Comparison of ENCODE assay signal across 8 mouse cellular contexts in the genomic region with DNA sequence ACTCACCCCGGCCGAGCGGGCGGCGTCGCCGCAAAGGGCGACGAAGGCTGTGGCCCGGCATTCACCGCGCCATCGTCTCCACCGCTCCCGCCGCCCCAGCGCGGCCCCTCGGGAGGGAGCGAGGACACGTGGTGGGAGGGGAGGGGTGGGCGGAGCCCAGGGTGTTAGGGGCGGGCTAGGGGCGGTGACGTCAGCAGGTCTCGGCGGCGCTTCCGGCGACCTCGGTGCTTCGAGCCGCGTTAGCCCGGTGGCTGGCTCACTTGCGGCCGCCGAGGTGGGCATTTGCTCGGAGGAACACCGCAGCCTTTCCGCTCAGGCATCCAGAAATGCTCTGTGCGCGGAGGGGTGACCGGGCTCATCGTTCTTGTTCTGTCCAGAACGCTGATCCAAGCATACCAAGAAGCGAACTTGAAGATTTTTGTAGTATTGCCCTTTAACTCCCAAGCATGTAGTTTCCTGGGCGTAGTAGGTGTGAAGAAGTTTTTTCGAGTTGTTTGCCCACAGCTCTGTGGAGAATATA. TPM values are rescaled to one million over a fixed set of nuclear protein-coding genes. Genes with fewer than 3 reads are reported as not detected.
DNase-seq lines count a peak whose midpoint lies in the region; ATAC-seq and TF ChIP-seq lines count a peak whose summit lies in the region.

TSS of gene Pogk (minus strand) at position 163 of the 520 bp plus-strand sequence.

- TF ChIP-seq CTCF in gastrocnemius, adult 2 months (IDR thresholded peaks at IDR 0.05) = no peak

- ATAC-seq in activated CD4-positive, CD25-positive, alpha-beta regulatory T cell, adult 4 months = peak; percentile 87

- H3K4me3 ChIP-seq in gastrocnemius, adult 2 months = peak within 1 kb of the TSS; percentile 89

- intact Hi-C loops in gastrocnemius, adult 2 months (cut with DNase I) = loop anchor here (1.0 kb wide), 1 partner anchor 30 kb away; the partner anchor contains the start of gene Tada1
- intact Hi-C loops in left cerebral cortex, postnatal 25 days (cut with DNase I) = no loop called here

- DNase-seq in cerebellum, postnatal 36 days = peak; percentile 70 to 79
- peak; percentile 90 for DNase-seq in gastrocnemius, adult 2 months
- peak; percentile 30 for DNase-seq in hindlimb bud, embryonic 11.5 days (ENCODE audit: extremely low spot score, low read depth, low spot score)
- DNase-seq in left cerebral cortex, postnatal 25 days (ENCODE audit: low spot score in 2 of 2) = peak; percentile 73 to 79
- peak; percentile 93 for DNase-seq in mesoderm, embryonic 11.5 days (ENCODE audit: low read depth, low spot score)
- peak; percentile 52 to 58 for DNase-seq in right cerebral cortex, postnatal 36 days (ENCODE audit: low spot score in 2 of 2)
- peak; percentile 73 to 78 for DNase-seq in urinary bladder, postnatal 4 days (ENCODE audit: low spot score in 2 of 2)

- peak within 1 kb of the TSS; percentile 89 for H3K27ac ChIP-seq in gastrocnemius, adult 2 months

RNA-seq across cellular contexts. Expression of gene Pogk, which starts in this region (rescaled TPM):
- polyA plus RNA-seq in activated CD4-positive, CD25-positive, alpha-beta regulatory T cell, adult 4 months (2017; shearing (Covaris generic)) = 1 to 10 TPM; 2.4 to 2.5 TPM
- total RNA-seq in gastrocnemius, adult 2 months (2021) = 10 to 100 TPM; 12.2 to 12.7 TPM
- 10 to 100 TPM; 34.3 to 39.3 TPM for total RNA-seq in left cerebral cortex, postnatal 25 days (2021)

Comparison
In these comparisons a context has a peak if more than half of its experiments do, and no peak if none do; other contexts are left out.
1. Peak in every context shown above with its lines: DNase-seq, ATAC-seq, H3K4me3 ChIP-seq and H3K27ac ChIP-seq.
2. DNase-seq: peak in every context shown above with its lines; median percentile 93 in mesoderm, embryonic 11.5 days; 90 in gastrocnemius, adult 2 months; 76 in left cerebral cortex, postnatal 25 days; 76 in urinary bladder, postnatal 4 days; 74 in cerebellum, postnatal 36 days; 55 in right cerebral cortex, postnatal 36 days; 30 in hindlimb bud, embryonic 11.5 days.